Mouse (Mus musculus) embryonic facial prominence, embryonic 13.5 days (tissue): ENCODE results near the gene Ltb. TPM values are rescaled to one million over a fixed set of nuclear protein-coding genes. Genes with fewer than 3 reads are reported as not detected.
A peak's percentile ranks its signal among the peaks of the same experiment; 100 is the strongest.
"Not testable (repeated sequence)": the region's sequence is repeated elsewhere in the genome, so short reads cannot be mapped to it uniquely, and the experiment has no call there.

Experiments
- ATAC-seq: fragments of 200-750 bp; cut with Nextera tagmentation; 2 replicates; pipeline ENCODE4 v1.8.0; 2017; ENCODE audit warnings: low read depth; ENCODE audit not compliant: insufficient number of reproducible peaks, insufficient read depth, low FRiP score, low TSS enrichment
- H3K27ac ChIP-seq: fragments of 300-500 bp; sonication (generic); 2 replicates; pipeline ENCODE4 v1.5.1; 2015; ENCODE audit warnings: moderate library complexity, mild to moderate bottlenecking, inconsistent platforms
- H3K27me3 ChIP-seq: fragments of 300-500 bp; sonication (generic); 2 replicates; pipeline ENCODE4 v1.6.1; 2015; ENCODE audit warnings: mild to moderate bottlenecking, inconsistent platforms
- H3K36me3 ChIP-seq: fragments of 300-500 bp; sonication (generic); 2 replicates; pipeline ENCODE4 v1.6.1; 2015; ENCODE audit warnings: mild to moderate bottlenecking, inconsistent platforms
- H3K4me1 ChIP-seq: fragments of 300-500 bp; sonication (generic); 2 replicates; pipeline ENCODE4 v1.6.1; 2015; ENCODE audit warnings: inconsistent platforms
- H3K4me2 ChIP-seq: fragments of 300-500 bp; sonication (generic); 2 replicates; pipeline ENCODE4 v1.6.1; 2015; ENCODE audit warnings: moderate library complexity, mild to moderate bottlenecking, inconsistent platforms
- H3K4me3 ChIP-seq: fragments of 300-500 bp; sonication (generic); 2 replicates; pipeline ENCODE4 v1.5.1; 2015; ENCODE audit warnings: mild to moderate bottlenecking, inconsistent platforms
- H3K9ac ChIP-seq: fragments of 300-500 bp; sonication (generic); 2 replicates; pipeline ENCODE4 v1.6.1; 2015; ENCODE audit warnings: mild to moderate bottlenecking, inconsistent platforms
- H3K9me3 ChIP-seq: fragments of 300-500 bp; sonication (generic); 2 replicates; pipeline ENCODE4 v1.6.1; 2016; ENCODE audit warnings: inconsistent platforms
- WGBS: fragments of 180-500 bp; shearing (Covaris S2); methylation state at CpG from one replicate; pipeline ENCODE4 v1.1.7; 2015; ENCODE audit warnings: mixed read lengths; 5-methylcytosine and 5-hydroxymethylcytosine counted together
- polyA plus RNA-seq: library from polyadenylated mRNA; unstranded; fragments of >200 nt; fragmentation: Nextera tagmentation; extraction: Ambion mirVana; gene quantifications from 2 replicates; pipeline ENCODE4 v1.2.1, GENCODE M21; 2015

The Ltb gene
- polyA plus RNA-seq, 1 experiment from 2014 or later: 2.1 TPM

DNA sequence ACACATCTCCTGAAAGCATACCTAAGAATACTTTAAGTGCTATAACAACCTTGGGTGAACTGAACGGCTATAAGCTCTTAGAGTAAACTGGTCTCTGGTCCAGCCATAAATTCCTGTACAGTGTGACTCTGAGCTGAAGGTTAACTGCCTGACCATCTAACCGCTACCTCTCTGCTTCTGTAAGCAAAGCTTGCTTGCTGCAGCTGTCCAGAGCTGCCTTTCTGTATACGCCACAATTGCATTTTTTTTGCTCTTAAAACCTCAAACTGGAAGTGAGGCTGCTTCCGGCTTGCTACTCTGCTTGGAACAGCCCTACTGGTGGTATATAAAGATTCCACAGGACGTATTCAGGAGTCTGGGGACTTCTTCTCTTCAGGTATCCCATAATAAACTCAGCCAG lies 38.4 kb downstream of the Ltb start:
- Histone ChIP-seq H3K4me3 (no peak overlapping the region), H3K4me2 (0 out of 2 replicates have a peak overlapping the region, but pooled peaks have one; percentile 90), H3K9ac (no peak overlapping the region), H3K27ac (peak overlapping the region; percentile 97; the same call in 1 of the 2 replicates), H3K4me1 (peaks cover 34% of the 10 kb centered on the region), H3K27me3 (no peaks in the 10 kb centered on the region), H3K9me3 (no peaks in the 10 kb centered on the region), H3K36me3 (peaks cover 51% of the 10 kb centered on the region)
- 88% methylated on average over 5 of the region's 5 CpGs for WGBS
- no peak for ATAC-seq

DNA sequence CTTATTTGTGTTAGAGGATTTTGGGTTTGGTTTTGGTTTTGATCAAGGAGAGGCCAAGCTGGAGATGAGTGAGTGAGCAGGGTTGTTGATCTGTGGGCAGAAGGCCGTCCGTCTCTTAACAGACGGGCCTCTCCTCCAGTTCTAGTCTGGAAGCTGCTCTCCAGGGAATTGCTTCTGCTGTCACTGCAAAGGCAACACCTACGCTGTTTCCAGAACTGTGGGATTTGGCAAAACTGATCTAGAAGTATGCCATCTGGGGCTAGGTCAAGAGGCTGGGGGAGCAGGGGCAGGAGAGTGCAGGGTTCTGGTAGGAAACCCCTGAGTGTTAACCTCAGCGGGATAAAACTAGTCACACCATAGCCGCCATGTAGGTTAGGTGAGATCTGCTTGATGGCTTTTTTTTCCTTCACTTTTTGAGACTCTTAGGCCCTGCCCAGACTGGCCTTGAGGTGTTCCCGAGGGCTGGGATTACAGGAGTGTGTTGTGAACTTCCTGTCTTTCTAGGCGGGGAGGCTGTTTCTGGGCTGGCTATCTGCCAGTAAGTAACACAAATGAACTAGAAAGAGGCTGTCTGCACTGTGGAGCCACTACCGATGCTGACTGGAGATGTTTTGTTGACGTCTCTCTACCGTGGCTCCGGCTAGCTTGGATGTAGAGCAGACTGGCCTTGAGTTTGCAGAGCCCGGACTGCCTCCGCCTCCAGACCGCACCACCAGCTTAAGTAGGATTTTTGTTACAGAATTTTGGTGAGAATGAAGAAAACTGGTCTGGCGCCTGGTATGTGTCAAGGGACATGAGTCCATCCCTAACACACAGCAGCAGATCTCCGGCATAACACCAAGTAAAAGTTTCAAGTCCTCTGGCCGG lies 39.1 kb downstream of the Ltb start, which contains the start of gene Atp6v1g2:
TSS of gene Atp6v1g2 (plus strand) at position 547 of the 867 bp plus-strand sequence.
- ATAC-seq: no peak
- 71% methylated on average over 18 of the region's 18 CpGs for WGBS
- Histone ChIP-seq H3K9ac (peak within 1 kb of the TSS; percentile 94; the same call in 1 of the 2 replicates), H3K4me1 (peaks cover 34% of the 10 kb centered on the region), H3K4me2 (peak within 1 kb of the TSS; percentile 90), H3K9me3 (no peaks in the 10 kb centered on the region), H3K27me3 (no peaks in the 10 kb centered on the region), H3K27ac (peak within 1 kb of the TSS; percentile 97), H3K36me3 (peaks cover 45% of the 10 kb centered on the region), H3K4me3 (peak within 1 kb of the TSS; percentile 66)

DNA sequence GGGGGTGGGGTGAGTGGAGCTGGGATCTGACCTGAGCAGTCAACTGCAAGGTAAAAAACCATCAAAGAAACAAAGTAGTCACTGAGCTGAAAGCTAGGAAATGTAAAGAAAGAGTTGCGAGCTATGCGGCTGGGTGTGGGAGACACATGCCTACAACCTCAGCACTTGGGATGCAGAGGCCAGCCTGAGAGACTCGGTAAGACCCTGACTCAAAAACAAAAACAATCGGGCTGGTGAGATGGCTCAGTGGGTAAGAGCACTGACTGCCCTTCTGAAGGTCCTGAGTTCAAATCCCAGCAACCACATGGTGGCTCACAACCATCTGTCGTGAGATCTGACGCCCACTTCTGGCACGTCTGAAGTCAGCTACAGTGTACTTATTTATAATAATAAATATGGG lies 39.9 kb downstream of the Ltb start:
- WGBS: 86% methylated on average over 7 of the region's 7 CpGs
- peak overlapping the region; percentile 90 for H3K4me2 ChIP-seq
- H3K36me3 ChIP-seq: peaks cover 38% of the 10 kb centered on the region
- 0 out of 2 replicates have a peak overlapping the region, but pooled peaks have one; percentile 32 for H3K9ac ChIP-seq
- not testable (repeated sequence) for ATAC-seq, H3K9me3 ChIP-seq, H3K27me3 ChIP-seq
- peak overlapping the region; percentile 97 for H3K27ac ChIP-seq
- peak overlapping the region; percentile 66; the same call in 1 of the 2 replicates for H3K4me3 ChIP-seq
- peaks cover 34% of the 10 kb centered on the region for H3K4me1 ChIP-seq

DNA sequence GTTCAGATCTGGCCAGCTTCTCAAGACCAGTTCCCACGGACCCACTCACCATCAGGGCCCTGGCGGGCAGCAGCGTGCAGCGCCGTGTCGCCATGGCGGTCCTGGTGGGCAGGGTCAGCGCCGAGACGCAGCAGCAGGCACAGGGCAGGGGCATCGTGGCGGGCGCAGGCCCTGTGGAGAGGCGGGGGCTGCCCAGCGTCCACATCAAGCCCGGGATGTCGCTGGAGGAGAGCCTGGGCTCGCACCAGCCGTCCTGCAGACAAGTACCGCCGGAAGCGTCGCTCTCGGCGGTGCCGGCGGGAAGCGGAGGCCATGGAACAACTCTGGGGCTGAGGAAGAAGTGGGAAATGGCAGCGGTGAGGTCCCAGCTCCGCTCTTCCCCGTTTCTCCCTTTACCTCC lies 40.7 kb downstream of the Ltb start:
- peaks cover 29% of the 10 kb centered on the region for H3K36me3 ChIP-seq
- peak overlapping the region; percentile 90 for H3K4me2 ChIP-seq
- H3K4me1 ChIP-seq: peaks cover 34% of the 10 kb centered on the region
- no peaks in the 10 kb centered on the region for H3K27me3 ChIP-seq
- no peaks in the 10 kb centered on the region for H3K9me3 ChIP-seq
- H3K27ac ChIP-seq: peak overlapping the region; percentile 97
- H3K4me3 ChIP-seq: peak overlapping the region; percentile 66
- no peak for ATAC-seq
- H3K9ac ChIP-seq: peak overlapping the region; percentile 94
- WGBS: 5% methylated on average over 31 of the region's 31 CpGs

DNA sequence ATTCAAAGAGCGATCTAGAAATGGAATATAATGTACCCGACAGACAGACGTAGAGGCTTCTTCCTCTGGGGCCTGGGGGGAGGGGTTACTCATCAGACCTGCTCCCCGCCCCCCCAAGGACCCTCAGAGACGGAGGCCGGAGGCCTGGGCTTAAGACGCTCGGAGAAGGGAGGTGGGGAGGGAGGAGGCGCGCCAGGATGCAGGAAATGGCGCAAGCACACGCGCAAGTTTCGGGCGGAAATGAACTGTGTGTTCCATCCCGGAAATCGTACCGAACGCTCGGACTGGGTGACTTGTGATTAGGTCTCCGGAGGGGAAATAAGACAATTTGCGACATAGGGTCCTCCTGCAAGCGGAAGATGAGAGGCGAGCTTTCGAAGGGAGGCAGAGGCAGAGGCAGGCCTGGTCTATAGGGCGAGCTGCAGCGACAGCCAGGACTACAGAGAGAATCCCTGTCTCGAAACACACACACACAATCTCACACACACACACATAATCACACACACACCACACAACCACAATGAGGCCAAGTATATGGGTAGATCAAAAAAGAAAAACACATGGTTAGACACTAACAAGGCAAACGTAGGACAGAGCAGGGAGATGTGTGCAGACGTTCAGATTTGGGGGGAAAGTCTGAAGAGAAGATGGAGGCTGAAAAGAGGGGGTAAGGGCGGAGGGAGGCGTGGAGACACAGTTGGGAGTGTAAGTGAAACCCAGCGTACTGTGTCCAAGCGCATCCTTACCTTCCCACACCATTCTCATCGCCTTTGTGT lies 41.6 kb downstream of the Ltb start, which contains the start of gene Nfkbil1:
TSS of gene Nfkbil1 (minus strand) at position 179 of the 776 bp plus-strand sequence.
- under 1% methylated on average over 35 of the region's 35 CpGs for WGBS
- H3K4me1 ChIP-seq: peaks cover 40% of the 10 kb centered on the region
- peak; percentile 82 for ATAC-seq

DNA sequence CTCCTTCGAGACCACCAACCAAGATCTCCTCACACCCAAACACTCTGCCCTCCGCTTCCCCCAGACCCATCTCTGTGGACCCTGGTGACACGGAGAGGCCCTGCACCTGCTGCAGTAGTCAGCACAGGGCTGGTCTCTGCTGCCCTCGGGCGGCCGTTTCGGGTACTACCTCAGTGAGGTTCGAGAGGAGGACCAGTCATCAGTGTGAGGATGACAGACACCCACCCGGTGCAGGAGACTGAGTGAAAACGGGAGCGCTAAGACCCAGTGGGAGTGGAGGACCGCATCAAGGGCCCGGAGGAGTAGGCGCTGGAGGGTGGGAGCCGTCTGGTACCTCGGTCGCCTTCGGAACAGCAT lies 42.1 kb downstream of the Ltb start:
- ATAC-seq: peak; percentile 64
- Histone ChIP-seq H3K4me3 (peak overlapping the region; percentile 66), H3K27me3 (no peaks in the 10 kb centered on the region), H3K36me3 (peaks cover 16% of the 10 kb centered on the region; the same call in 1 of the 2 replicates), H3K27ac (peak overlapping the region; percentile 97), H3K4me2 (peak overlapping the region; percentile 90), H3K9ac (peak overlapping the region; percentile 94), H3K9me3 (no peaks in the 10 kb centered on the region), H3K4me1 (peaks cover 41% of the 10 kb centered on the region)
- 1% methylated on average over 18 of the region's 18 CpGs for WGBS

More for the DNA sequence above, 41.6 kb downstream of the Ltb start, which contains the start of gene Nfkbil1:
- Histone ChIP-seq H3K36me3 (peaks cover 22% of the 10 kb centered on the region), H3K27ac (peak within 1 kb of the TSS; percentile 97), H3K4me3 (peak within 1 kb of the TSS; percentile 66), H3K9ac (peak within 1 kb of the TSS; percentile 94), H3K27me3 (no peaks in the 10 kb centered on the region), H3K9me3 (no peaks in the 10 kb centered on the region), H3K4me2 (peak within 1 kb of the TSS; percentile 90)

DNA sequence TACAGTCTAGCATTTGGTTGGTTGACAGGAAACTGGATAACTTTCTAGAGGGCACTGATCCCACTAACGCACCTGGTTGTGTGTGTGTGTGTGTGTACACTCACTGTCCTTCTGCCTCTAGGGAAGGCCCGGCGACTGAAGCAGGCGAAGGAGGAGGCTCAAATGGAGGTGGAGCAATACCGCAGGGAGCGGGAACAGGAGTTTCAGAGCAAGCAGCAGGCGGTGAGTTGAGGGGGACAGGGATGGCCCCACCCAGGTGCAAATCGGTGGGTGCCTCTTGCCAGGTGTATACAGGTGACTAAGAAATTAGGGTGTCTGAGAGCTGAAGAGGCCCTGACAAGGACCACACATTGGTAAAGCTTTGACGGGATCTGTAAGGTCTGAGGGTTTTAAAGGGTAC lies 42.8 kb downstream of the Ltb start:
- H3K9me3 ChIP-seq: no peaks in the 10 kb centered on the region
- H3K27ac ChIP-seq: no peak overlapping the region
- H3K27me3 ChIP-seq: no peaks in the 10 kb centered on the region
- H3K4me2 ChIP-seq: 0 out of 2 replicates have a peak overlapping the region, but pooled peaks have one; percentile 90
- H3K4me1 ChIP-seq: peaks cover 38% of the 10 kb centered on the region
- WGBS: 77% methylated on average over 9 of the region's 9 CpGs
- peak overlapping the region; percentile 94; the same call in 1 of the 2 replicates for H3K9ac ChIP-seq
- H3K4me3 ChIP-seq: no peak overlapping the region
- H3K36me3 ChIP-seq: peaks cover 16% of the 10 kb centered on the region; the same call in 1 of the 2 replicates
- ATAC-seq: no peak

DNA sequence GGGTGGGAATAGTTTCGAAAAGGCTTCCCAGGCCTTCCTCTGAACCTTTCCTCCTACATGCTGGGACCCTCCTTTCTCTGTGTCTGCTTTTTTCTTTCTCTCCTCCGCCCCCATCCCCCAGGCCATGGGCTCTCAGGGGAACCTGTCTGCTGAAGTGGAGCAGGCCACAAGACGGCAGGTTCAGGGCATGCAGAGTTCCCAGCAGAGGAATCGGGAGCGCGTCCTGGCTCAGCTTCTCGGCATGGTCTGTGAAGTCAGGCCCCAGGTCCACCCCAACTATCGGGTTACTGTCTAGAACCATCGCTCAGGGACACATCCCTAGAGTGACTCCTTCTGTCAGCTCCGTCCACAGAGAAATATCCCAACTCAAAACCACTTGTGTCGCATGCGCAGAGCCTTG lies 43.3 kb downstream of the Ltb start:
- Histone ChIP-seq H3K9ac (0 out of 2 replicates have a peak overlapping the region, but pooled peaks have one; percentile 11), H3K4me1 (peaks cover 33% of the 10 kb centered on the region), H3K9me3 (no peaks in the 10 kb centered on the region), H3K27ac (no peak overlapping the region), H3K36me3 (peaks cover 16% of the 10 kb centered on the region; the same call in 1 of the 2 replicates), H3K4me3 (no peak overlapping the region), H3K27me3 (no peaks in the 10 kb centered on the region), H3K4me2 (no peak overlapping the region)
- 79% methylated on average over 12 of the region's 12 CpGs for WGBS
- no peak for ATAC-seq

DNA sequence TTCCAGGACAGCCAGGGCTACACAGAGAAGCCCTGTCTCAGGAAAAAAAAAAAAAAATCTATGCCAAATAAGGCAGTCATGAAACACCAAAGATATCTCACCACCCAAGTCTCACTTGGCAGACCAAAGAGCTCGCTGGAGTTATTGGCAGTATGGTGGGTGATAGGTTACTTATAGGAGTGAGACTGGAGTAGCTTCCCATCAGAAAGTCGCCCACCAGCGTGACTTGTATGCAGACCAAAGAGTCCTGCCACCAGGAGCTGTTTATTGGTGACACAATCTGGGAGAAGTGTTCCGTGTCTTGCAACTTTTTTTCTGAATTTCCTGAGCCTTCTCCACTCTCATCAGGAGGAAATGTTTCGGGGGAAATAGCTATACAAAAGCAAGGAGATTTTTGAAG lies 45.5 kb downstream of the Ltb start:
- Histone ChIP-seq H3K36me3 (peaks cover 23% of the 10 kb centered on the region), H3K9me3 (no peaks in the 10 kb centered on the region), H3K9ac (no peak overlapping the region), H3K27ac (no peak overlapping the region), H3K4me3 (no peak overlapping the region), H3K4me1 (peaks cover 32% of the 10 kb centered on the region), H3K4me2 (no peak overlapping the region), H3K27me3 (no peaks in the 10 kb centered on the region)
- 80% methylated on average over 5 of the region's 5 CpGs for WGBS
- no peak for ATAC-seq

DNA sequence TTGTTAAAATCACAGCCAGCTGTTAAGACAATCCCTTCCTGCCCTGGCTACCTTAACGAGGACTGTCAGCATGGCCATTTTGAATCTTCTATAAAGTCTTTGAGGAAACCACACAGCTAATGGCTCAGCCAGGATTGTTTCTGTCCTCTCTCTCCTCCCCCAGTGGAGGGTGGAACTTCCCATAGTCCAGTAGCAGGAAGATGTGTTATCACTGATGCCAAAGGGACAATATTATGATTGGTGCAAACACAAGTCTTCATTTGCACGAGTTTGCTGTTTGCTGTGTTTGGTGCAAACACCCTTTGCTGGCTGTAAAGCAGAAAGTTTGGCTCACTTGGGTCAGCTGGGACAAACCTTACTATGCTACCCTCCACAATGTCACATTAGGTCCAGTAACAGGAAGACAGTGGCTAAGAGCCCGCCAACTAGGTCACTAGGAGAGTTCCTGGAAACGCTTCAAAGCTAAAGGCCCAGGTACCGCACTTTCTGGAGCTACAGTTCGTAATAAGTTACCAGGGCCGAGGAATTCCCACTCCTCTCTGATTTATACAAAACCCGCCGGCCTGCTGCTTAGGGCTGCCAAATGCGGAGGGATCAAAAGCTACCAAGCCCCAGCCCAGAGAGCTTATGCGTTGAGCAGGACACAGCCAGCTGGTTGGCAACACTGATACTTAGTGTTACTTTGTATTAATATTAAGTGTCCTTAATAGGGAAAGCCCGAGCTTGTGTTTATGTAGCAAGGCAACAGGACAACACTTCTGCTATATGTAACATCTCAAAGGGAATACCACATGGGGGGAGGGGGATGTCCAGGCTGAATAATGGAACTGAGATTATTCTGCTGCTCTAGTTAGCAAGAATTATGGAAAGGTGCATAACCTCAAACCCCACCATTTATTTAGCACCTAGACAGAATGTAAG lies 46.4 kb downstream of the Ltb start:
- Histone ChIP-seq H3K27ac (peak overlapping the region; percentile 99), H3K4me3 (peak overlapping the region; percentile 95), H3K27me3 (no peaks in the 10 kb centered on the region), H3K4me1 (peaks cover 39% of the 10 kb centered on the region), H3K9ac (peak overlapping the region; percentile 100), H3K4me2 (peak overlapping the region; percentile 94), H3K9me3 (no peaks in the 10 kb centered on the region), H3K36me3 (peaks cover 32% of the 10 kb centered on the region)
- ATAC-seq: no peak
- 32% methylated on average over 12 of the region's 12 CpGs for WGBS
